Mouse (Mus musculus): ENCODE measurements around the gene Rhbdl1. TPM values are rescaled to one million over a fixed set of nuclear protein-coding genes. Genes with fewer than 3 reads are reported as not detected.
A peak's percentile ranks its signal among the peaks of the same experiment; 100 is the strongest.

The Rhbdl1 gene
- total RNA-seq (2021): 10 to 100 TPM; 13.6 to 18.4 TPM
- long read RNA-seq, experiment 1, partial matches to known transcripts: 9 of 17 reads
- long read RNA-seq, experiment 1, other reads (novel, unspliced or antisense): 6 of 17 reads
- long read RNA-seq, experiment 2, partial matches to known transcripts: 8 of 20 reads
- long read RNA-seq, experiment 2, other reads (novel, unspliced or antisense): 11 of 20 reads

DNA sequence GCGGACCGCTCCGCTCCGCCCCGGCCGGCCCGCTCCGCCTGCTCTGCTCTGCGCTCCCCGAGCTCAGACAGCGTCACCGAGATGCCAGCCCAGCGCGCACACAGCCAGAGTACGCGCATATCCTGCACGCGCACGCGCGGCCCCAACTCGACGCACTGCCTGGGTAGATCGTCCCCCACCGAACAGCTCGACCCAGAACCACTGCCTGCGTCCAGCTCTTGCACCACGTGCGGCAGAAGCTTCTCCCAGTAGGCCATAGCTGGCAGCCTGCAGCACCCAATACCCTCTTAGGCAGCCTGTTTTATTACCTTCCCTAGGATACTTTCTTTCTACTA is at the start of gene Rhbdl1:
Gene Rhbdl1 (minus strand): TSS at position 220 of the 335 bp plus-strand sequence.
- peak; percentile 68 to 77 for DNase-seq (ENCODE audit: low spot score in 2 of 2)

DNA sequence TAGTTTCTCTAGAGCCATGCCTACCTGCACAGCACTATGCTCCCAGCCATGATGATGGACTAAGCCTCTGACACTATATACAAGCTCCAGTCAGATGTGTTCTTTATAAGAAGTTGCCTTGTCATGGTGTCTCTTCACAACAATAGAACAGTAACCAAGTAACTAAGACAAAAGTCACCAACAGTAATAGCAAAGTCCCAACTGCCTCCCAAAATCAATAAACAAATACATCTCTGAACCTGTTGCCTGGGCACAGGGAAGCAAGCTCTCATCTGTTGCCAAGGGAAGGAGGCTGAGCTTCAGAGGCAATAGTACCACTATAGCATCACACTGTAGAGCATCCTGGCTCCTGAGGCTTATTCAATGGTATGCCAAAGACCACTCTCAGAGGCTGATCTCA is 49.7 kb upstream of the Rhbdl1 start:
- DNase-seq (ENCODE audit: low spot score in 2 of 2): no peak

DNA sequence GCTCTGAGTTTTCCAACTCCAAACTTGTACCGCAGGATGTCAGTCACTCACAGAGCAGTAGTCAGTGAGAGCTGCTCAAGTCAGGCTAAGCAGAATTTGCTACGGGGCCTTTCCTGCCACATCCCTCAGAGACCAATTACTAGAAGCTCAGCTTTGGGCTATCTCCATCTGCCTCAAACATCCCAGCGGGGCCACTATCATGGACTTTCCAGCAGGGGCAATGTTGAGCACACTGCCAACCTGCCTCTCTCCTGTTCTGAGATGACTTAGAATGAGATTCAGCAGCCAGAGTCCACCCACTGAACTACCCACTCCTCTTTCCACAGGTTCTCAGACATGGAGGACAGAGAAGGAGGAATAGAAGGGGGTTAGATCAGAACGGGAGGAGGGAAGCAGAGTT is 48.5 kb upstream of the Rhbdl1 start:
- DNase-seq (ENCODE audit: low spot score in 2 of 2): no peak

DNA sequence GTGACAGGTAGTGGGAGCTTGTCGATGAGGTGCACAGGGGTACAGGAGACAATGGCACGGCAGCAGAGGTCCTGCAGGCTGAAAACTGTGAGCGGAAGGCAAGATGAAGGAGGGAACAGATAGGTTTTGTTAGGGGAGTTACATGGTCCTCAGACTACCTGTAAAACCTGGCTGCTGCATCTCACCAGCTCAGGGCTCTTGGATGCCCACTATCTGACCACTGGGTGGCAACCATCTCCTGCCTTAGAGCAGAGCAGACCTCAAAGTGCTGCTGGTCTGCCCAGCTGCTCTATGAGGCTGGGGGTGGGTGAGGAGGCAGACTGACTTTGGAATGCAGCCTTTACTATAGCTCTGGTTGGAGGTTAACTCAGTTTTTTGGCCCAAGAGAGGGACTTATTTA is 46.7 kb upstream of the Rhbdl1 start:
- DNase-seq (ENCODE audit: low spot score in 2 of 2): no peak

DNA sequence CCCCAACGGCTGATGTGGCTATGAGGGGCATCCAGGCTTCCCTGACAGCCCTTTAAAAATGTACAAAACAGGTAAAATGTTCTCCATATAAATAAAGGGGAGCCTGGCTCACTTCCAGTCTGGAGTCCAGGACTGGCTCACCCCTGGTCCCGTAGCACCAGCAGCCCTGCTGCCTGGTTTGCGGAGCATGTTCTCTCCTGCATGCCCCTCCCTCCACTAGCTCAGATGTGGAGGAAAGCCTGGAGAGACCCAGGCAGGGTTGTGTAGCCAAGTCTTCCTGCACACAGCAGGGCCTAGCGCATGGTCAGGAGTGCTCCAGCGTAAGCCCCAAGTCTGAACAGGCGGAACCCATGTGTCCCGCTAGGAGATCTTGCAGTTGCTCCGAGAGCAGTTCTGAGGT is 46.2 kb upstream of the Rhbdl1 start:
- DNase-seq (ENCODE audit: low spot score in 2 of 2): no peak

DNA sequence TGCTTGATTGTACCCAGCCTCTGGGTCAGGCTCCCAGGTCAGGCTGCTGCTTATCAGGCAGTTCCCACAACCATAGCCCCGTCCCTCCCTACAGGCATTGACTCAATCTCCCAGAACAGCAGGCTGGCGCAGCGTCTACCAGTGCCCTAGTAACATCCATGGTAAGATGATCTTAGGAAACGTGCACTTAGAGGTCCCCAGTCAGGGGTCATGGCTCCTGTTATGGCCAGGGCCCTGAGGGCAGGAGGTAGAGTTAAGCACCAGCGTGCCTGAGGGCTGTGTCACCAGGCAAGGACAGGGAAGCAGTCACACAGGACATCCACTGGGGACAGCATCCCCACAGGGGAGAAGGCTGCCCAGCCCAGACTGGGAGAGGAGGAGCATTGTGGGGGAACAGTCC is 45.2 kb upstream of the Rhbdl1 start:
- DNase-seq (ENCODE audit: low spot score in 2 of 2): no peak

DNA sequence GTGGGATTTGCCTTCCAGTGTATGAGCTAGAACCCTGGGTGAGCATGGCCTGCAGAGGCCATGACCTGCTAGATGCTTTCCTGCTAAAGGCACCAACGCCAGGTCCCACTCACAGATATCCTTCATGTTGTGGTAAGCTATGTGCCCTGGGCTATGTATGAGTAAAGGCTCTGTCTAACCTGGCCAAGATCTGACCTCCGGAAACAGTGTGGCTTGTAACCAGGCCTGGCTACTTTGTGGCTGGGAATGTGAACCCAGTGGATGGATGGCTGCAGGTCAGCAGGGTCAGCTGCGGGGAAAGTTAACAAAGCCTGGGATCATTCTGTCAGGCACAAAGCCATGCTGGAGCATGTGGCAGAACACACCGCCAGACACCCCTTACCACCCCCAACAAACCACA is 44.6 kb upstream of the Rhbdl1 start:
- DNase-seq (ENCODE audit: low spot score in 2 of 2): no peak

DNA sequence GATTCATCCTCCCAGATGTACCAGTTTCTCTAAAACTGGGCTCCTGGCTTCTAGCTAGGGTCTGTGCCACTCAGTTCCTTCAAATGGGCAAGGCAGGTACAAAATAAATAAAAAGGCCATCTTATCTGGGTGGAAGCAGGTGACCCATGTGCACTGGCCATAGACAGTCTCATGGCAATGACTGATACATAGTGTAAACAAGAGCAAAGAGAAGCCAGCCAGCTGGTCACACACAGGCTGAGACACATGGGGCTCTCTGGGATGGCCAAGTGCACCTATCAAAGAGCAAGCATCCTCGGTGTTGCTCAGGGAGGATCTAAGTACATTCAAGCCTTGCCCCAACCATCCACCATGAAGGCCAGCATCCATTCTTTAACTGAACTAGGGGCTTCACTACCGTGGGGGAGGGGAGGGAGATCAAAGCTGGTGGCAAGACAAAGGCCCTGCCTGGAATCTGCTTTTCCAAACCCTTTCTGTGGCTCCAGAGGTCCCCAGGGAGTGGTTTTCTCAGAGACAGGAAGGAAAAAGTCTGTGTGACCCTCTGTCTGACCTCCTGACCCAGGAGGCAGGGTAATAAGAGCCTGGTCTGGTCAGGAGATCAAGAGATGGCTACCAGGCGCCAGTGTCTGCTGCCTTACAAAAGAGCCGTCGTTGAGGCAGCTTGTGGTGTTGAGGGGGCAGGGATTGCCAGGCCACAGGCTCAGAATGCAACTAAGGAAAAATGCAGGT is 44.0 kb upstream of the Rhbdl1 start:
- no peak for DNase-seq (ENCODE audit: low spot score in 2 of 2)

DNA sequence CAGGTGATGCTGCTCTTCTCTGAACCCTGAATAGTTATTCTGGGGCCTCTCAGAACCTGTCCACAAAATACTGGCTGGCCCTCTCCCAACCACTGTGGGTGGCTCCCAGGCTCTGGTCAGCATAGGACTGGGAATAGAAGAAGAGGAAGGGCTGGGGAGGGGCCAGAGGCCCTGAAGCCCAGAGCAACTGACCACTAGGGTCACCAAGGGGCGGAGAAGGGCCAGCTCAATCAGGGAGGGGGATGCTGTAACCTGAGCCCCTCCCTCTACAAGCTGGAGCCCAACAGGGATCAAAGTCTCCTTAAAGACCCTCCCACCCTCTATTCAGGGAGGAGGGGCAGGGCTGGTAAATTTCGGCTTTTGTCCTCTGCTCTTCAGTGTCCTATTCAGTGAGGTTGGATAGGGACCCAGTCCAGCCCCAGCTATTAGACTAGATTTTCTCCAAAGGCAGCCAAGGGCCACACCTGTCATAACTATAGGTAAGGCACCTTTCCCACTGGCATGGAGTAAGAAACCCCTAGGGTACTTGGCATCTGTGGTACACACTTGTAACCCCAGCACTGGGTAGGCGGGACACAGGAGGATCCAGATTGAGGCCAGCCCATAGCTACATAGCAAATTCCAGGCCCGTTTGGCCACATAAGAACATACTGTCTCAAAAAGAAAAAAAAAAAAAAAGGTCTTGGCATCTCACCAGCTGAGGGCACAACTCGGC is 43.3 kb upstream of the Rhbdl1 start, which contains the start of gene Wfikkn1:
Gene Wfikkn1 (minus strand): TSS at position 663 of the 715 bp plus-strand sequence.
- no peak for DNase-seq (ENCODE audit: low spot score in 2 of 2)

DNA sequence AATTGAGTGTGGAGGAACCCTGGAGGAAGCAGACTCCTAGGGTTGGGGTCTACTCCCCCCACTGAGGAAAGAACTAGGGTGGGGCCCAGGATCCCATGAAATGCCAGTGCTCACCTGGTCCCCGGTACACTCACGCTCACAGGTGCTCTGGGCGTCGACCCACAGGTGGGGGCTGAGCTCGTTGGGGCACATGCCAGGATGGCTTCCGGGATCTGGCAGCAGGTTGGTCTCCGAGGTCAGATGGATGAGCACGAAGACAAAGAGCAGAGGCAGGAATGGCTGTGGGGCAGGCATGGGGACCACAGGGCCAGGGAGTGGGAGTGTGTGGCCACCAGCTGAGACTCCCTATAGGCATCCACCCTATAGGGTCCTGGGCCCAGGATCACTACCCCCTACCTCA is 42.7 kb upstream of the Rhbdl1 start:
- no peak for DNase-seq (ENCODE audit: low spot score in 2 of 2)

DNA sequence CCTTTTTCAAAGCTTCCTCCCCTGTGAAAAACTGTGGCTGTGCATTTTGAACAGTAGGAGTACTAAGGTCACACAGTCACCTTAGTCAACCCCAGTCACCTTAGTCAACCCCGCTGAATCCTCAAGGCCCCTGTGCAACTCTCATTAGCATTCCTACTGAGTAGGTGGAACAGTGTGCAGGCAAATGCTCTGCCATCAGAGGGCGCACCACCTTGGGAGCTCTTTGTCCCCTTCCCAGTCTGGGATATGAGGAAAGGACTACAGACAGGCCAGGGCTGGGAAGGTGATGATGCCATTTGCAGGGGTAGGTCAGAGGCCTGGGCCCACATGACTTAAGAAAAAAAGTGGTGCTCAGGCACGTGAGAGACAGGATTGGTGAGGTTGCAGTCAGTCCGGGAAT is 42.2 kb upstream of the Rhbdl1 start:
- no peak for DNase-seq (ENCODE audit: low spot score in 2 of 2)

DNA sequence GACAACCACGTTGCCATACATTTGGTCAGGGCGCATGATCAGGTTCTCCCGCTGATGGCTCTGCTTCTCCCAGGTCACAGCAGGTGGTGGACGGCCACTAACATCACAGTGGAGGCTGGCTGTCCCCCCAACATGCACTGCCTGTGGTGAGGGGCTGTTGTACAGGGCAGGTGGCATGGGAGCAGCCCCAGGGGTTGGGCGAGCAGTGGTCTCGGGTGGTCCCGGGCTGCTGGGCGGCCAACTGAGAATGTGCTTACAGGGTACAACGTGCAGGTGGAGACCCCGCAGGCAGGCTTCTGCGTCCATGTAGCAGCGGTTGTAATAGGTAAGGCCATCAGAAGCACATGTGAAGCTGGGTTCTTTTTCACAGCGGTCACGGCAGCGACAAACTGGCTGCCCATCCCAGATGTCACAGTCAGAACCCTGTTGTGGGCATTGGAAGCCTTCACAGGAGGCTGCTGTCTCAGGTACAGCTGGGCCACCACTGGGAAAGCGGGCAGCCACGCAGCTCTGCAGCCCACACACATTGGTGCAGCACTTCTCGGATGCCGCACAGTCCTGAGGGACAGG is 41.6 kb upstream of the Rhbdl1 start:
- no peak for DNase-seq (ENCODE audit: low spot score in 2 of 2)

DNA sequence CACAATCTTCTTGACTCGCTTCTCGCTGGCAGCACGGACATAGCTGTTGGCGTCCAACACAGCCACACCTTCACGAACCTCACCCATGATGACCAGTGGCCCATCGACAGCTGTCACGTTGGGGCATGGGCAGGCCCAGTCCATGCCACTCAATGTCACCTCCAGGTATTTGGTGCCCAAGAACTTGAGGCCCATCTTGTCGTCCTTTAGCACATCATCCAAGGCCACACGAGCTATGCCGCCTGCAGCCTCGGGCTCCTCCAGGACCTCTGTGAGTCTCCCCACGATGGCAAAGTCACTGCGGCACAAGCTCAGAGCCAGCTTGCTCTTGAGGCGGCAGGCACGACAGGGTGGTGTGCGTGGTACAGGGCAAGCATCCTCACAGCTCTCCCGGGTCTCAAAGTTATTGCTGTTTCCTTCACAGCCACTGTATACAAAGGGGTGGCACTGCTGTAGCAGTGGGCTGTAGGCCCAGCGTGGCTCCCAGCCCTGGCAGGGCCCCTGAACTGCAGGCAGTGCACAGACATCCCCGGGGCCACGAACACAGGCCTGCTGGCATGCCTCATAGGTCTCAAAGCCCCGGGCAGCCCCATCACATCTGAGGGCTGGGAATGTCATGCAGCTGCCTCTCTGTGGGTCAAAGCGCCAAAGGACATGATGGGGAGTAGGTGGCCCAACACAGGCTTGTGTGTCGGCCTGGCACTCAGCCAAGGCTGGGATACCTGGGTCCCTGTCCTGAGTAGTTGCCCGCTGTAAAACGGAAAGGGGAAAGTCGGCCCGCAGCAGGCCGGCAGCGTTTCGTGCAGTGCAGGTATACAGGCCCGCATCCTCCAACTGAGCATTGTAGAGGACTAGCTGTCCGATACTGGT is 40.9 kb upstream of the Rhbdl1 start:
- DNase-seq (ENCODE audit: low spot score in 2 of 2): no peak

DNA sequence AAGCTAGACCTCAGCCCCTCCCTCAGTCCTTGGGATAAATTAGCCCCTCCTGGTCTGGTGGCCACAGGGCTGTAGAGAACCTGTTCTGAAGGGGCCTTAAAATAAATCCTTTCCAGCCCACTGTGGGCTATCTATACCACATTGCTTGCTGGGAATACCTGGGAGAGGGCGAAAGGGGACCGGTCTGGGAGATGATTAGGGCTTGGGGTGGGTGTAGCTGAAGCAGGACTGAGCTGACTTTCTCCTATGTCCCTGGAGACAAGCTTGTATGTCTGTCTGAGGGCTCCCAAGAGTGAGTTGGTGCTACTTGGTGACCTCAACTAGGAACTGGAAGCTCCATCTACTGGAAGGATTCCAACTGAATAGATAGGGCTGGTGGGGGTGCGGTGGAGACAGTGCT is 39.9 kb upstream of the Rhbdl1 start:
- no peak for DNase-seq (ENCODE audit: low spot score in 2 of 2)

DNA sequence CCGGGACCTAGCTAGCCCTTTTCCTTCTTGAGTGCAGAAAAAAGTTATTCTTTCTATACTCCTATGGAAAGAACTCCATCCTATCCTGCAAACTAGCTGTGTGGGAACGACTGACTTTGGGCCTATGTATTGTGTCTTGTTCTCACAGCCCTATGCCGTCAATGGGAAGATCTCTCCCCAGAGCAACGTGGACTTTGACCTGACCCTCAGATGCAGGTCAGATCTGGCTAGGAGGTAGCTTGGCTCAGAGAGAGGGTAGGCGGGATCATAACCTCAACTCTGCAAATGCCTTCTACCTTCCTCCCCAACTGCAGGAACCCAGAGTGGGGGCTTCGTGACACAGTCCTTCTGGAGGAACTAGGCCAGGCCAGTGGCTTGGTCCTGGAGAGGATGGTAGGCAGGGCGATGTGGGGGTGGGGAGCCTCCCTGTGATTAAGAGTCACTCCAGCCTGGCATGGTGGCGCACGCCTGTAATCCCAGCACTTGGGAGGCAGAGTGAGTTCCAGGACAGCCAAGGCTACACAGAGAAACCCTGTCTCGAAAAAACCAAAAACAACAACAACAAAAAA is 39.3 kb upstream of the Rhbdl1 start:
- DNase-seq (ENCODE audit: low spot score in 2 of 2): no peak

DNA sequence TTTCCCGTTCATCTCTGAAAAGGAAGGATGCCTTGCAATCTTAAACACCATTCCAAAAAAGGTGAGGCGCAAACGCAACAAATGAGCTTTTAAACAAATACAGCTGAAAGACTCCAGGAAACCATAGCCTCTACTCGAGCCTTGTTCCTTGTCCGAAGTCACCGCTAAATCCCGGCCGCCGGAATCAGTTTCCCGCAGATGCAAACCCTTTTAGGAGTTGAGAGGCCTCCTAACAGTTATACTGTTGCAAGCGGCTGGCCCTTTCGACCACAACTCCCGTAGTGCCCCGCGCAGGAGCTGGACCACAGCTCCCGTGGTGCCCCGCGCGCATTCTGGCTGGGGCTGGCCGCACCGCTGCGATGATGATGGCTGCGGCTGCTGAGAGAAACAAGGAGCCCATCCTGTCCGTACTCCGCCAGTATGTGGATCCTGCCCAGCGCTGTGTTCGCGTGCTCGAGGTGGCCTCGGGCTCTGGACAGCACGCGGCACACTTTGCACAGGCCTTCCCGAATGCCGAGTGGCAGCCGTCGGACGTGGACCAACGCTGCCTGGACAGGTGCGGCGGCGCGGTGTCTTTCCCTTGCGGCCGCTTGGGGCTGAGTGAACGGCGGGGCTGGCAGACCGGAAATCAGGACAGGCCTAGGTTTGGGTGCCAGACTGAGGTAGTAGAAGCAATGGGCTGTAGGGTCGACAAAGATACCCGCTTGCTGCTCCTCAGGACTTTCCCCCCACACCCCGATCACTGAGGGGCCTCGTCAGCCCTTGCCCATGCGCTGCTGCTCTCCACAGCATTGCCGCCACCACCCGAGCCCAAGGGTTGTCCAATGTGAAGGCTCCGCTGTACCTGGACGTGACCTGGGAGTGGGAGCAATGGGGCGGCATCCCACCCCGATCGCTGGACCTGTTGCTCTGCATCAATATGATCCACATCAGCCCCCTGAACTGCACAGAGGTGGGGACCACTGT is 38.4 kb upstream of the Rhbdl1 start:
- peak; percentile 85 to 86 for DNase-seq (ENCODE audit: low spot score in 2 of 2)

DNA sequence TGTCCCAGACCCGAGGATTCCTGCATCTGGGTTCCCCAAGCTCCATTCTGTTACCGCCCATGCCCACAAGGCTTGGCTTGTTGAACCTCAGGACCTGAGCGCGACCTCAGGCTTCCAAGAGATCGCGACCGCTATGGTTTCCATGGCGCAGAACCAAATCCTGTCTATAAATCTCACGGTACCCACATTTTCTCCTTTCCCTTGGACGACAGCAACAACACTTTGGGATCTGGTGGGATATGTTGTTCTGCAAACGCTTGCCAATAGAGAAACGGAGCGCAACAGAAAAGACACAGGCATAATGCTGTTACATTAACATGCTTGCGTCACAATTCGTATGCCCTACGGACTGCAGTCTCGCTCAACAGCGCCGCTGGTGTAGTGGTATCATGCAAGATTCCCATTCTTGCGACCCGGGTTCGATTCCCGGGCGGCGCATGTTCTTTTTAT is 37.7 kb upstream of the Rhbdl1 start, which contains the start of gene Mettl26:
Gene Mettl26 (plus strand): TSS at position 354 of the 450 bp plus-strand sequence.
- peak; percentile 96 for DNase-seq (ENCODE audit: low spot score in 2 of 2)

DNA sequence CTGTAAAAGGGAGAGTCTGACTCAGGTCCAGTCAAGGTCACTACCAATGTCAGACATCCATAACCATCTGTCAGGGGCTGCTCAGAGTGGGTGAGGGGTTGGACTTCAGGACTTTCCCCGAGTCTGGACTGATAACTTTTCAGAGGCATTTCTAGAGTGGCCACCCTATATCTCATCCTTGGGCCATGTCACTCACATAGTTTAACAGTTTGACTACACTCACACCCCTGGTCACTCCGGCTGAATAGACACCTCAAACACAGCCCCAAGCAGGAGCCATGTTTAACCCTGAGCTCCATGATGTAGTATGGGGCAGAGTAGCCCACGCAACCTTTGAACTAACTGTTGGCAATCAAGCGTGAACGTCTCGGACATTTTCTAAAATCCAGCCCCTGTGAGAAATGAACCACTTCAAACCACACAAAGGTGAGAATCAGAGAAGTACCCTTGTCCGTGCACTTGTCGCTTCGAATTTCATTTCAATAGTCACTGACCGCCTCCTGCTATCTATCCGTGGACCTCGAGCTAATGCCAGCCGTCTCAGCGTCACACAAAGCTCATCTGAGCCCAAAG is 37.1 kb upstream of the Rhbdl1 start:
- DNase-seq (ENCODE audit: low spot score in 2 of 2): no peak

All from adrenal gland, adult 18-20 months (tissue).